Mouse (Mus musculus) MEL (cell line): ENCODE measurements at regions not wholly inside any gene's neighbourhood (a gene's known extent, or its start where the extent isn't known, plus 50 kb on each side); places are given as distances from the start of the nearest gene placed in this dataset.

Experiments used
- DNase-seq: peaks from one replicate; pipeline ENCODE4 v3.0.0; 2011; ENCODE audit warnings: low read depth, low spot score
- H3K27ac ChIP-seq: 2 replicates; pipeline ENCODE4 v1.5.1; 2012; ENCODE audit warnings: low read depth, mild to moderate bottlenecking, control low read depth, low read length, moderate library complexity; ENCODE audit not compliant: control insufficient read depth
- H3K27me3 ChIP-seq, 2 experiments: fragments of 150-350 bp in 1 of 2; sonication (generic) in 1 of 2; 2 replicates each; pipeline ENCODE4 v1.6.1; 2012; ENCODE audit warnings: low read length in 2 of 2, mild to moderate bottlenecking in 2 of 2, improper control_type of control experiment in 1 of 2, moderate library complexity in 1 of 2; ENCODE audit not compliant: insufficient read depth in 2 of 2, control insufficient read depth in 1 of 2
- H3K36me3 ChIP-seq, 2 experiments: 2 replicates each; pipeline ENCODE4 v1.6.1; 2012 to 2014; ENCODE audit warnings: low read length in 2 of 2, improper control_type of control experiment in 1 of 2, inconsistent platforms in 1 of 2, mild to moderate bottlenecking in 1 of 2; ENCODE audit not compliant: insufficient read depth in 2 of 2, control insufficient read depth in 1 of 2
- H3K4me1 ChIP-seq, 2 experiments: fragments of 150-350 bp in 1 of 2; sonication (generic) in 1 of 2; 2 replicates each; pipeline ENCODE4 v1.6.1; 2012; ENCODE audit warnings: low read length in 2 of 2, improper control_type of control experiment in 1 of 2, mild to moderate bottlenecking in 1 of 2; ENCODE audit not compliant: insufficient read depth in 2 of 2, control insufficient read depth in 1 of 2
- H3K4me3 ChIP-seq, 2 experiments: fragments of 150-350 bp in 1 of 2; sonication (generic) in 1 of 2; 2 replicates each; pipeline ENCODE4 v1.5.1; 2012; ENCODE audit warnings: low read depth in 2 of 2, low read length in 2 of 2, mild to moderate bottlenecking in 2 of 2, moderate library complexity in 2 of 2, control low read depth in 1 of 2, improper control_type of control experiment in 1 of 2; ENCODE audit not compliant: control insufficient read depth in 1 of 2, insufficient read depth in 1 of 2
- H3K79me2 ChIP-seq: 2 replicates; pipeline ENCODE4 v1.6.1; 2012; ENCODE audit warnings: mild to moderate bottlenecking, low read length, moderate library complexity; ENCODE audit not compliant: control insufficient read depth, poor library complexity, insufficient read depth
- H3K9ac ChIP-seq: 2 replicates; pipeline ENCODE4 v1.6.1; 2012; ENCODE audit warnings: low read depth, mild to moderate bottlenecking, control low read depth, low read length, moderate library complexity; ENCODE audit not compliant: control insufficient read depth, poor library complexity, severe bottlenecking
- H3K9me3 ChIP-seq: fragments of 150-350 bp; sonication (generic); replicated peaks from 2 replicates; pipeline ENCODE4 v1.6.1; 2012; ENCODE audit warnings: mild to moderate bottlenecking, low read length, improper control_type of control experiment, moderate library complexity; ENCODE audit not compliant: insufficient read depth
- CHD2 ChIP-seq: IDR thresholded peaks from 2 replicates; pipeline ENCODE4 v1.6.1; 2011; ENCODE audit warnings: low read length, improper control_type of control experiment
- CTCF ChIP-seq, 3 experiments: IDR thresholded peaks in 2 of 3; conservative IDR thresholded peaks in 1 of 3; 2 replicates each; pipeline ENCODE4 v1.5.1; 2011 to 2012; ENCODE audit warnings: low read length in 3 of 3, low read depth in 2 of 3, mild to moderate bottlenecking in 2 of 3, improper control_type of control experiment in 1 of 3, inconsistent platforms in 1 of 3, mixed read lengths in 1 of 3, moderate library complexity in 1 of 3; ENCODE audit not compliant: control insufficient read depth in 1 of 3, insufficient read depth in 1 of 3, poor library complexity in 1 of 3, severe bottlenecking in 1 of 3
- E2F4 ChIP-seq: IDR thresholded peaks from 2 replicates; pipeline ENCODE4 v1.6.1; 2011; ENCODE audit warnings: low read depth, low read length, improper control_type of control experiment, borderline replicate concordance
- EP300 ChIP-seq, 2 experiments: IDR thresholded peaks; 2 replicates each; pipeline ENCODE4 v1.6.1; 2011; ENCODE audit warnings: improper control_type of control experiment in 2 of 2, low read length in 2 of 2, low read depth in 1 of 2, mild to moderate bottlenecking in 1 of 2
- GABPA ChIP-seq: IDR thresholded peaks from 2 replicates; pipeline ENCODE4 v1.6.1; 2012; ENCODE audit warnings: low read depth, mild to moderate bottlenecking, inconsistent platforms, low read length, improper control_type of control experiment, moderate library complexity
- GATA1 ChIP-seq: IDR thresholded peaks from 2 replicates; pipeline ENCODE4 v1.6.1; 2011; ENCODE audit warnings: low read depth, low read length, improper control_type of control experiment
- HCFC1 ChIP-seq: IDR thresholded peaks from 2 replicates; pipeline ENCODE4 v1.6.1; 2012; ENCODE audit warnings: low read depth, mild to moderate bottlenecking, inconsistent platforms, low read length, improper control_type of control experiment, moderate library complexity
- KAT2A ChIP-seq: conservative IDR thresholded peaks from 2 replicates; pipeline ENCODE4 v1.6.1; 2012; ENCODE audit warnings: low read depth, low read length, improper control_type of control experiment, inconsistent platforms
- MAFK ChIP-seq: IDR thresholded peaks from 2 replicates; pipeline ENCODE4 v1.6.1; 2011; ENCODE audit warnings: low read depth, mild to moderate bottlenecking, low read length, improper control_type of control experiment, borderline replicate concordance
- MAX ChIP-seq: IDR thresholded peaks from 2 replicates; pipeline ENCODE4 v1.6.1; 2011; ENCODE audit warnings: low read length, improper control_type of control experiment
- MAZ ChIP-seq: IDR thresholded peaks from 2 replicates; pipeline ENCODE4 v1.6.1; 2012; ENCODE audit warnings: low read depth, mild to moderate bottlenecking, inconsistent platforms, low read length, improper control_type of control experiment
- MEF2A ChIP-seq: IDR thresholded peaks from 2 replicates; pipeline ENCODE4 v1.6.1; 2014; ENCODE audit warnings: low read depth, mild to moderate bottlenecking, inconsistent platforms, low read length, improper control_type of control experiment; ENCODE audit not compliant: poor library complexity, insufficient replicate concordance, severe bottlenecking; ENCODE audit errors: extremely low read depth
- MXI1 ChIP-seq: IDR thresholded peaks from 2 replicates; pipeline ENCODE4 v1.6.1; 2011; ENCODE audit warnings: mild to moderate bottlenecking, low read depth, low read length, improper control_type of control experiment
- MYC ChIP-seq: IDR thresholded peaks from 2 replicates; pipeline ENCODE4 v1.6.1; 2011; ENCODE audit warnings: low read depth, mild to moderate bottlenecking, low read length, improper control_type of control experiment, moderate library complexity
- NELFE ChIP-seq: IDR thresholded peaks from 2 replicates; pipeline ENCODE4 v1.6.1; 2011; ENCODE audit warnings: low read depth, low read length, improper control_type of control experiment
- POLR2AphosphoS2 ChIP-seq: IDR thresholded peaks from 2 replicates; pipeline ENCODE4 v1.6.1; 2011; ENCODE audit warnings: low read length, improper control_type of control experiment
- RAD21 ChIP-seq: IDR thresholded peaks from 2 replicates; pipeline ENCODE4 v1.6.1; 2011; ENCODE audit warnings: mild to moderate bottlenecking, low read depth, low read length, improper control_type of control experiment
- RCOR1 ChIP-seq: IDR thresholded peaks from 2 replicates; pipeline ENCODE4 v1.6.1; 2012; ENCODE audit warnings: low read depth, mild to moderate bottlenecking, inconsistent platforms, low read length, improper control_type of control experiment
- SMC3 ChIP-seq: IDR thresholded peaks from 2 replicates; pipeline ENCODE4 v1.6.1; 2011; ENCODE audit warnings: low read depth, low read length, improper control_type of control experiment
- USF1 ChIP-seq: IDR thresholded peaks from 2 replicates; pipeline ENCODE4 v1.6.1; 2014; ENCODE audit warnings: low read depth, mild to moderate bottlenecking, inconsistent platforms, low read length, improper control_type of control experiment, moderate library complexity
- USF2 ChIP-seq, 2 experiments: IDR thresholded peaks; 2 replicates each; pipeline ENCODE4 v1.6.1; 2011 to 2012; ENCODE audit warnings: improper control_type of control experiment in 2 of 2, low read length in 2 of 2, borderline replicate concordance in 1 of 2, inconsistent platforms in 1 of 2, low read depth in 1 of 2, mild to moderate bottlenecking in 1 of 2; ENCODE audit not compliant: insufficient read depth in 1 of 2
- ZC3H11A ChIP-seq: IDR thresholded peaks from 2 replicates; pipeline ENCODE4 v1.6.1; 2012; ENCODE audit warnings: low read depth, mild to moderate bottlenecking, inconsistent platforms, low read length, improper control_type of control experiment

DNA sequence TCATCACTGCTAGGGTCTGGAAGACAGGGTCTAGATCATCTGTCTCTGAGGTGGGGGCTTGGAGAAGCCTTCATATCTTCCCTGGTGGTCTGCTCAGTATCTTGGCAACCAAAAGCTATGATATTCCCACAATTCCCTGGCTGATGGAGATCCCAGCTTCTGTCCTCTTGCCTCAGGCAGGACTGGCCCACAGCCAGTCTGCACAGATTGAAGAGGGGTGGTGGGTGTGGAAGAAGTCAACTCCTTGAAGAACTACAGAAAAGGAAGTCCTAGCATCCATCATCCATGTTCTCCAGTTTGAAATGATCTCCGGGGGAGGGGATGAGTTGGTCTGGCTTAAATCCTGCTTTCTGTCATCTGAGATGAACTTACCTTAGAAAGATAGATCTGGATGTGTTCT, 134.8 kb downstream of the Trim29 start:
- Histone ChIP-seq H3K27ac (no peak overlapping the region), H3K9ac (no peak overlapping the region), H3K27me3 (no peaks in the 10 kb centered on the region), H3K4me1 (no peaks in the 10 kb centered on the region), H3K9me3 (no peaks in the 10 kb centered on the region), H3K36me3 (no peaks in the 10 kb centered on the region), H3K79me2 (no peaks in the 10 kb centered on the region), H3K4me3 (no peak overlapping the region)
- TF ChIP-seq GATA1 (no peak), CHD2 (no peak), MXI1 (no peak), GABPA (no peak), POLR2AphosphoS2 (no peak), RCOR1 (no peak), MAFK (no peak)
- no peak for DNase-seq

DNA sequence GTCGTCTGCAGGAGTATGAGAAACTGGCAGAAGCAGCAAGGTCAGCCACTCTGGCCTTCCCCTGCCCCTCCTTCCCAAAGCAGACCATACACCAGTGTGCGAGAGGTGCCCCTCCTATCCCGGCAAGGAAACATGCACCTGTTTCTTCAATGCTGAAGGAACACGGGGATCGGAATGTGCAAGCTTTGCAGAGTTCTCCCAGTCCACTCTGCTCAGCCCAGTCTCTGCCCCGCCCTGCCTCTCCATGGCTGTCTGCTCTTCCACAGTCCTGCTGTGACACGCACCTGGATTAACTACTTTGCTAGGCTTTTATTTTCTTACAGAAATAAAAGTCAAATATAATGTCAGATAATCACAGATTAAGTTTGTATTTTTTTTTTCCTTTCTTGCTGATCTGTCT, 136.7 kb downstream of the Trim29 start:
- TF ChIP-seq E2F4 (no peak), KAT2A (no peak), CHD2 (no peak), CTCF (IDR thresholded peaks at IDR 0.05 in 2 of 3, conservative IDR thresholded peaks at IDR 0.05 in 1 of 3; ENCODE audit: control insufficient read depth in 1 of 3, insufficient read depth in 1 of 3, low read depth in 2 of 3, low read length in 3 of 3, poor library complexity in 1 of 3, severe bottlenecking in 1 of 3) (no peak), POLR2AphosphoS2 (no peak), HCFC1 (no peak), MYC (no peak), EP300 (IDR thresholded peaks at IDR 0.05; ENCODE audit: low read depth in 1 of 2, low read length in 2 of 2) (no peak)

DNA sequence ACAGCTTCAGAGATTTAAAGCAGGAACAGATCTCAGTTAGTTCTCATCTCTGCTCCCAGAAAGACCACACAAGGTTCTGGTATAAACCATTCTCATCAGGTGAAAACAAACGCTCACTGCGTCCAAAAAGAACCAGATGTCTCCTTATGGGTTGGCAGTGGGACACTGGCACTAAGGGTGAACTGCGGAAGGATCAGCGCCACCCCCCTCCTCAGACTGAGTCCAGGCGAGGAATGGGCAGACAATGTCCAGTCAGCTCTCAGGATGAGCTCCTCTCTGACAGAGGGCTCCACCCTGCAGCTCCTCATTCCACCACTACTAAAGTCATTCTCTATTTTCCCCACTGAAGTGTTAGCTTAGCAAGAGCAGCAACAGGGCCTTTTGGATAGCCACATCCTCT, 138.3 kb downstream of the Trim29 start:
- Histone ChIP-seq H3K36me3 (no peaks in the 10 kb centered on the region), H3K9me3 (no peaks in the 10 kb centered on the region), H3K27ac (no peak overlapping the region), H3K27me3 (no peaks in the 10 kb centered on the region), H3K9ac (no peak overlapping the region), H3K4me1 (no peaks in the 10 kb centered on the region), H3K4me3 (no peak overlapping the region), H3K79me2 (no peaks in the 10 kb centered on the region)
- TF ChIP-seq NELFE (no peak), RAD21 (no peak), MYC (no peak), SMC3 (no peak), MEF2A (no peak), MAX (no peak), USF2 (IDR thresholded peaks at IDR 0.05; ENCODE audit: borderline replicate concordance in 1 of 2, insufficient read depth in 1 of 2, low read depth in 1 of 2, low read length in 2 of 2) (no peak), USF1 (no peak), ZC3H11A (no peak), GATA1 (no peak), MAZ (no peak)
- DNase-seq, result no peak

More for the DNA sequence above, 136.7 kb downstream of the Trim29 start:
- no peaks in the 10 kb centered on the region for H3K4me1 ChIP-seq
- no peak overlapping the region for H3K27ac ChIP-seq
- H3K36me3 ChIP-seq, result no peaks in the 10 kb centered on the region
- no peak overlapping the region for H3K4me3 ChIP-seq
- no peak overlapping the region for H3K9ac ChIP-seq
- DNase-seq, result no peak
- H3K27me3 ChIP-seq, result no peaks in the 10 kb centered on the region
- no peaks in the 10 kb centered on the region for H3K9me3 ChIP-seq
- no peaks in the 10 kb centered on the region for H3K79me2 ChIP-seq
